Mouse (Mus musculus): ENCODE results near the gene Ccl17.

GRCm38 (mm10) chr8:94789256-94789955 is 20.8 kb upstream of the Ccl17 start:
- TF ChIP-seq CTCF (IDR thresholded peaks at IDR 0.05; ENCODE audit: low read depth), result no peak
- TF ChIP-seq EP300 (IDR thresholded peaks at IDR 0.05; ENCODE audit: low read depth), result no peak
